Mouse (Mus musculus): ENCODE data around the gene Kifc3. TPM values are rescaled to one million over a fixed set of nuclear protein-coding genes. Genes with fewer than 3 reads are reported as not detected.

Kifc3 gene
- total and polyA plus RNA-seq, 3 experiments, result 0.78 to 1.8 (median 1.7) TPM

DNA sequence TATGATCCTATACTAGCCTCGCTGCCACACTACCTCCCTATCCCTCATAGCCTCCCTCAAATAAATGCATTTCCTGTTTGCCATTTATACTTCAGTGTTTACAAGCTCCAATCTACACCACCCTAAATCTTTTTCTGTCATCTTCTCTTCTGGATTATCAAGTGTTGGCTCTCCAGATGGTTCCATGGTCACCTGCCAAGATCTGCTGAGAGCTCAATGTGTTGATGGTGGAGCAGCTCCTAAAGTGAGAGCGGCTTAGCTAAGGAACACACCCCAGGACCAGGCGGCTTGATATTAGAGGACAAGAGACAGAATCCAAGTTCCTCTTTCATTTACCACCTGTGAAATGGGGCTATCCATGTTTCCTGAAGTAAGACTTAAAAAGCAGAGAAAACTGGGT, 124.6 kb downstream of the Kifc3 start:
- Histone ChIP-seq H3K79me2 (replicated peaks; ENCODE audit: control insufficient read depth, extremely low read depth, insufficient read depth, poor library complexity, severe bottlenecking) (no peaks in the 10 kb centered on the region), H3K9ac (ENCODE audit: insufficient read depth, low read depth) (no peak overlapping the region), H3K4me3 (replicated peaks in 1 of 3; ENCODE audit: low read depth in 2 of 3, low read length in 2 of 3, poor library complexity in 1 of 3) (no peak overlapping the region), H3K27ac (ENCODE audit: insufficient read depth, low read depth) (no peak overlapping the region), H3K4me1 (ENCODE audit: control insufficient read depth in 1 of 2, insufficient read depth in 2 of 2) (peaks cover 3 to 18% of the 10 kb centered on the region in 2 experiments), H3K36me3 (replicated peaks in 1 of 2; ENCODE audit: control insufficient read depth in 1 of 2, insufficient read depth in 1 of 2, low read length in 1 of 2) (peaks cover 3 to 7% of the 10 kb centered on the region in 2 experiments), H3K27me3 (replicated peaks) (peaks cover 55% of the 10 kb centered on the region), H3K9me3 (replicated peaks; ENCODE audit: low read length) (no peaks in the 10 kb centered on the region), H3K4me2 (ENCODE audit: insufficient read depth, low read depth, poor library complexity, severe bottlenecking) (no peak overlapping the region)
- in situ Hi-C loops (cut with MboI; ENCODE audit: low pct_ligation_motif_present, low pct_unique_long_range_greater_than_20kb, low sequenced_read_pairs) (loop anchor here (10.0 to 25.0 kb wide), 2 partner anchors 133 to 134 kb away; partner anchors contain the start of gene Kifc3), dilution Hi-C loops (cut with MboI; ENCODE audit: extremely low pct_ligation_motif_present, extremely low pct_unique_long_range_greater_than_20kb, low sequenced_read_pairs) (no loop called here)
- no peak for DNase-seq (ENCODE audit: extremely low read depth)
- TF ChIP-seq SMC3 (IDR thresholded peaks at IDR 0.05; ENCODE audit: low read depth, low read length) (no peak), MAZ (IDR thresholded peaks at IDR 0.05; ENCODE audit: low read depth, low read length) (no peak), IRF4 (IDR thresholded peaks at IDR 0.05; ENCODE audit: low read depth, low read length) (no peak), SIN3A (IDR thresholded peaks at IDR 0.05; ENCODE audit: low read length) (no peak), UBTF (IDR thresholded peaks at IDR 0.05; ENCODE audit: low read depth, low read length) (no peak), ETS1 (conservative IDR thresholded peaks at IDR 0.05; ENCODE audit: low read depth, low read length) (no peak), USF1 (IDR thresholded peaks at IDR 0.05; ENCODE audit: low read depth, low read length) (no peak), USF2 (conservative IDR thresholded peaks at IDR 0.05; ENCODE audit: low read depth, low read length) (no peak), GABPA (IDR thresholded peaks at IDR 0.05; ENCODE audit: insufficient replicate concordance, low read depth, low read length) (no peak), JUND (conservative IDR thresholded peaks at IDR 0.05; ENCODE audit: low read depth, low read length) (no peak), EP300 (IDR thresholded peaks at IDR 0.05; ENCODE audit: low read length) (no peak), HCFC1 (IDR thresholded peaks at IDR 0.05; ENCODE audit: low read depth, low read length) (no peak), ZNF384 (IDR thresholded peaks at IDR 0.05; ENCODE audit: low read depth, low read length) (no peak), TBP (conservative IDR thresholded peaks at IDR 0.05; ENCODE audit: low read depth, low read length) (no peak), ZKSCAN1 (IDR thresholded peaks at IDR 0.05; ENCODE audit: borderline replicate concordance, low read depth, low read length) (no peak), POLR2A (IDR thresholded peaks at IDR 0.05; ENCODE audit: low read depth, low read length) (no peak), MAFK (IDR thresholded peaks at IDR 0.05; ENCODE audit: insufficient replicate concordance, low read length) (no peak), MXI1 (IDR thresholded peaks at IDR 0.05; ENCODE audit: low read depth, low read length) (no peak), ZC3H11A (IDR thresholded peaks at IDR 0.05; ENCODE audit: low read depth, low read length) (no peak), KAT2A (IDR thresholded peaks at IDR 0.05; ENCODE audit: insufficient replicate concordance, low read length) (no peak)

DNA sequence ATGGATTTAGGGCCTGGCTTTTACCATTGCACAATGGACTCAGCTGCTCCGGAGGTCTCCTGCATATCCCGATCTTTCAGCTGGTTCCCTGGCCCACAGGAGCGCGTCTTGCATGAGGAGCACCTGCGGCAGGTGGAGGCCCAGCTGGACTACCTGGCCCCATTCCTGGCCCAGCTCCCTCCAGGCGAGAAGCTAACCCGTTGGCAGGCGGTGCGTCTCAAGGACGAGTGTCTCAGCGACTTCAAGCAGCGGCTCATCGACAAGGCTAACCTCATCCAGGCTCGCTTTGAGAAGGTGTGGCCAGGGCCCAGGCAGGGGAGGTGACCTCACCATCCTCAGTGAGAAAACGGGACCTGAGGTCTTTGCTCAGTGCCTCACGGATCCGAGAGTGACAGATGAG, 126.5 kb downstream of the Kifc3 start:
- peaks cover 70% of the 10 kb centered on the region for H3K27me3 ChIP-seq (replicated peaks)
- dilution Hi-C loops (cut with MboI; ENCODE audit: extremely low pct_ligation_motif_present, extremely low pct_unique_long_range_greater_than_20kb, low sequenced_read_pairs), result no loop called here
- H3K36me3 ChIP-seq (replicated peaks in 1 of 2; ENCODE audit: control insufficient read depth in 1 of 2, insufficient read depth in 1 of 2, low read length in 1 of 2), result no peaks in the 10 kb centered on the region
- no peak overlapping the region for H3K27ac ChIP-seq (ENCODE audit: insufficient read depth, low read depth)
- 0 out of 4 replicates have a peak, but pooled peaks cover 0 to 6% of the 10 kb centered on the region in 2 experiments for H3K4me1 ChIP-seq (ENCODE audit: control insufficient read depth in 1 of 2, insufficient read depth in 2 of 2)
- no peak overlapping the region for H3K9ac ChIP-seq (ENCODE audit: insufficient read depth, low read depth)
- in situ Hi-C loops (cut with MboI; ENCODE audit: low pct_ligation_motif_present, low pct_unique_long_range_greater_than_20kb, low sequenced_read_pairs), result loop anchor here (10.0 to 25.0 kb wide), 2 partner anchors 131 to 136 kb away; partner anchors contain the start of gene Kifc3
- no peak for DNase-seq (ENCODE audit: extremely low read depth)
- TF ChIP-seq UBTF (IDR thresholded peaks at IDR 0.05; ENCODE audit: low read depth, low read length), result no peak
- no peak for TF ChIP-seq SIN3A (IDR thresholded peaks at IDR 0.05; ENCODE audit: low read length)
- TF ChIP-seq HCFC1 (IDR thresholded peaks at IDR 0.05; ENCODE audit: low read depth, low read length), result no peak
- TF ChIP-seq EP300 (IDR thresholded peaks at IDR 0.05; ENCODE audit: low read length), result no peak
- TF ChIP-seq POLR2A (IDR thresholded peaks at IDR 0.05; ENCODE audit: low read depth, low read length), result no peak
- no peak for TF ChIP-seq ETS1 (conservative IDR thresholded peaks at IDR 0.05; ENCODE audit: low read depth, low read length)
- no peak overlapping the region for H3K4me2 ChIP-seq (ENCODE audit: insufficient read depth, low read depth, poor library complexity, severe bottlenecking)
- H3K9me3 ChIP-seq (replicated peaks; ENCODE audit: low read length), result no peaks in the 10 kb centered on the region
- no peaks in the 10 kb centered on the region for H3K79me2 ChIP-seq (replicated peaks; ENCODE audit: control insufficient read depth, extremely low read depth, insufficient read depth, poor library complexity, severe bottlenecking)
- no peak overlapping the region for H3K4me3 ChIP-seq (replicated peaks in 1 of 3; ENCODE audit: low read depth in 2 of 3, low read length in 2 of 3, poor library complexity in 1 of 3)

Data from CH12.LX (cell line).